Mouse (Mus musculus) left cerebral cortex, adult 11 months (tissue): ENCODE data around the gene Zfp408.
A peak's percentile ranks its signal among the peaks of the same experiment; 100 is the strongest.
"Not testable (repeated sequence)": the region's sequence is repeated elsewhere in the genome, so short reads cannot be mapped to it uniquely, and the experiment has no call there.

Source experiments
- DNase-seq: peaks from one replicate; pipeline ENCODE4 v3.0.0; 2022; ENCODE audit warnings: low spot score

The Zfp408 gene

GRCm38 (mm10) chr2:91609370-91609769, 40.2 kb downstream of the Zfp408 start:
- DNase-seq: not testable (repeated sequence)

- DNase-seq: no peak
Observed at GRCm38 (mm10) chr2:91602389-91602788, 47.2 kb downstream of the Zfp408 start.

GRCm38 (mm10) chr2:91600475-91600874, 49.1 kb downstream of the Zfp408 start:
- DNase-seq: peak; percentile 13
